ENCODE assay signal across 8 mouse cellular contexts in genomic region chr2:122739023-122739422, GRCm38 (mm10). TPM values are rescaled to one million over a fixed set of nuclear protein-coding genes. Genes with fewer than 3 reads are reported as not detected.
DNase-seq lines count a peak whose midpoint lies in the region; ATAC-seq and TF ChIP-seq lines count a peak whose summit lies in the region.

No protein-coding gene starts in this region.

- WGBS in heart, embryonic 11.5 days (ENCODE audit: insufficient replicate concordance): 35% methylated on average over 7 of the region's 7 CpGs
- WGBS in forebrain, embryonic 13.5 days: 35% methylated on average over 7 of the region's 7 CpGs
- 22% methylated on average over 7 of the region's 7 CpGs for WGBS in liver, embryonic 14.5 days (ENCODE audit: insufficient replicate concordance)

- no peak for TF ChIP-seq RAD21 in CH12.LX (IDR thresholded peaks at IDR 0.05; ENCODE audit: low read depth, low read length)

- no peaks in the 10 kb centered on the region for H3K9me3 ChIP-seq in heart, embryonic 11.5 days (replicated peaks; ENCODE audit: control insufficient read depth, low read length)
- no peaks in the 10 kb centered on the region for H3K9me3 ChIP-seq in CH12.LX (replicated peaks; ENCODE audit: low read length)
- H3K9me3 ChIP-seq in forebrain, embryonic 13.5 days (replicated peaks): no peaks in the 10 kb centered on the region
- H3K9me3 ChIP-seq in liver, embryonic 14.5 days (ENCODE audit: control insufficient read depth, low read length): no peaks in the 10 kb centered on the region

- no peak for ATAC-seq in heart, embryonic 11.5 days (replicated peaks; ENCODE audit: insufficient number of reproducible peaks, low FRiP score, low TSS enrichment)
- ATAC-seq in forebrain, embryonic 13.5 days: no peak
- no peak for ATAC-seq in liver, embryonic 14.5 days (ENCODE audit: insufficient read depth)

- TF ChIP-seq CTCF in CH12.LX (conservative IDR thresholded peaks at IDR 0.05 in 1 of 2, IDR thresholded peaks at IDR 0.05 in 1 of 2; ENCODE audit: low read depth in 2 of 2, low read length in 2 of 2): no peak
- no peak for TF ChIP-seq CTCF in liver, embryonic 14.5 days (IDR thresholded peaks at IDR 0.05; ENCODE audit: low read depth)

- peaks cover 3% of the 10 kb centered on the region for H3K4me1 ChIP-seq in heart, embryonic 11.5 days (ENCODE audit: control insufficient read depth, insufficient read depth, low read length)
- peaks cover 7 to 30% of the 10 kb centered on the region in 2 experiments; a peak in 3 of 4 replicates for H3K4me1 ChIP-seq in CH12.LX (ENCODE audit: control insufficient read depth in 1 of 2, insufficient read depth in 2 of 2)
- H3K4me1 ChIP-seq in forebrain, embryonic 13.5 days: peaks cover 12% of the 10 kb centered on the region
- H3K4me1 ChIP-seq in liver, embryonic 14.5 days (replicated peaks; ENCODE audit: control insufficient read depth in 2 of 2, insufficient read depth in 2 of 2, low read length in 1 of 2): peaks cover 5 to 6% of the 10 kb centered on the region in 2 experiments

- no peak for DNase-seq in heart, postnatal 14 days
- no peak for DNase-seq in CH12.LX (ENCODE audit: extremely low read depth)
- no peak for DNase-seq in liver, embryonic 14.5 days (ENCODE audit: low read depth in 3 of 3, low spot score in 3 of 3)
- no peak for DNase-seq in adrenal gland, adult 8-10 months
- no peak for DNase-seq in urinary bladder, postnatal 10 days (ENCODE audit: low spot score)
- DNase-seq in thymus, postnatal 10 days (ENCODE audit: low spot score in 2 of 2): no peak

- peak overlapping the region; percentile 92 for H3K4me3 ChIP-seq in heart, embryonic 11.5 days (ENCODE audit: low read depth, low read length)
- peak overlapping the region; percentile 70 to 95 (median 92) for H3K4me3 ChIP-seq in CH12.LX (replicated peaks in 1 of 3; ENCODE audit: low read depth in 2 of 3, low read length in 2 of 3, poor library complexity in 1 of 3)
- peak overlapping the region; percentile 84 for H3K4me3 ChIP-seq in forebrain, embryonic 13.5 days
- peak overlapping the region; percentile 73 to 79 for H3K4me3 ChIP-seq in liver, embryonic 14.5 days (ENCODE audit: insufficient read depth in 1 of 2, low read depth in 2 of 2, low read length in 2 of 2)

- peak overlapping the region; percentile 98 for H3K9ac ChIP-seq in heart, embryonic 11.5 days (ENCODE audit: low read depth, low read length)
- H3K9ac ChIP-seq in CH12.LX (ENCODE audit: insufficient read depth, low read depth): peak overlapping the region; percentile 47
- peak overlapping the region; percentile 93 for H3K9ac ChIP-seq in forebrain, embryonic 13.5 days
- H3K9ac ChIP-seq in liver, embryonic 14.5 days (replicated peaks): peak overlapping the region; percentile 82

- peaks cover 6% of the 10 kb centered on the region; the same call in 1 of the 2 replicates for H3K79me2 ChIP-seq in CH12.LX (replicated peaks; ENCODE audit: control insufficient read depth, extremely low read depth, insufficient read depth, poor library complexity, severe bottlenecking)

- H3K36me3 ChIP-seq in heart, embryonic 11.5 days (ENCODE audit: control insufficient read depth, insufficient read depth, low read length): no peaks in the 10 kb centered on the region
- peaks cover 10 to 24% of the 10 kb centered on the region in 2 experiments for H3K36me3 ChIP-seq in CH12.LX (replicated peaks in 1 of 2; ENCODE audit: control insufficient read depth in 1 of 2, insufficient read depth in 1 of 2, low read length in 1 of 2)
- H3K36me3 ChIP-seq in forebrain, embryonic 13.5 days (ENCODE audit: poor library complexity, severe bottlenecking): peaks cover 7% of the 10 kb centered on the region
- H3K36me3 ChIP-seq in liver, embryonic 14.5 days (replicated peaks; ENCODE audit: control insufficient read depth, insufficient read depth, low read depth): no peaks in the 10 kb centered on the region

- H3K4me2 ChIP-seq in heart, embryonic 11.5 days: peak overlapping the region; percentile 88
- H3K4me2 ChIP-seq in CH12.LX (ENCODE audit: insufficient read depth, low read depth, poor library complexity, severe bottlenecking): peak overlapping the region; percentile 100
- peak overlapping the region; percentile 66 for H3K4me2 ChIP-seq in forebrain, embryonic 13.5 days
- peak overlapping the region; percentile 81 for H3K4me2 ChIP-seq in liver, embryonic 14.5 days (ENCODE audit: low read depth)

- TF ChIP-seq POLR2A in CH12.LX (IDR thresholded peaks at IDR 0.05; ENCODE audit: low read depth, low read length): no peak

- dilution Hi-C loops in CH12.LX (cut with MboI; ENCODE audit: extremely low pct_ligation_motif_present, extremely low pct_unique_long_range_greater_than_20kb, low sequenced_read_pairs): no loop called here

- in situ Hi-C loops in CH12.LX (cut with MboI; ENCODE audit: low pct_ligation_motif_present, low pct_unique_long_range_greater_than_20kb, low sequenced_read_pairs): no loop called here

- H3K27ac ChIP-seq in heart, embryonic 11.5 days (ENCODE audit: low read depth, low read length): peak overlapping the region; percentile 83; the same call in 1 of the 2 replicates
- no peak overlapping the region for H3K27ac ChIP-seq in CH12.LX (ENCODE audit: insufficient read depth, low read depth)
- no peak overlapping the region for H3K27ac ChIP-seq in forebrain, embryonic 13.5 days
- no peak overlapping the region for H3K27ac ChIP-seq in liver, embryonic 14.5 days

- peaks cover 5% of the 10 kb centered on the region for H3K27me3 ChIP-seq in heart, embryonic 11.5 days (ENCODE audit: control insufficient read depth, insufficient read depth, low read length)
- no peaks in the 10 kb centered on the region for H3K27me3 ChIP-seq in CH12.LX (replicated peaks)
- peaks cover 13% of the 10 kb centered on the region for H3K27me3 ChIP-seq in forebrain, embryonic 13.5 days
- no peaks in the 10 kb centered on the region; the same call in 1 of the 2 replicates for H3K27me3 ChIP-seq in liver, embryonic 14.5 days (ENCODE audit: control insufficient read depth, insufficient read depth, low read length)

- intact Hi-C loops in heart, postnatal 14 days (cut with DNase I): loop anchor here (2.0 kb wide), 1 partner anchor 36 kb away; the partner anchor contains the start of gene Slc30a4

- no peak for TF ChIP-seq EP300 in CH12.LX (IDR thresholded peaks at IDR 0.05; ENCODE audit: low read length)
- TF ChIP-seq EP300 in liver, embryonic 14.5 days (IDR thresholded peaks at IDR 0.05; ENCODE audit: low read depth): no peak

TF ChIP-seq in CH12.LX, 34 proteins besides CTCF, POLR2A, EP300 and RAD21 (continues in another document):
- TF ChIP-seq IRF4 (IDR thresholded peaks at IDR 0.05; ENCODE audit: low read depth, low read length) (no peak), NELFE (IDR thresholded peaks at IDR 0.05; ENCODE audit: low read depth, low read length) (no peak), ZC3H11A (IDR thresholded peaks at IDR 0.05; ENCODE audit: low read depth, low read length) (no peak), HCFC1 (IDR thresholded peaks at IDR 0.05; ENCODE audit: low read depth, low read length) (no peak), ZNF384 (IDR thresholded peaks at IDR 0.05; ENCODE audit: low read depth, low read length) (no peak), UBTF (IDR thresholded peaks at IDR 0.05; ENCODE audit: low read depth, low read length) (no peak), E2F4 (IDR thresholded peaks at IDR 0.05; ENCODE audit: insufficient replicate concordance, low read depth, low read length) (no peak), POLR2AphosphoS2 (IDR thresholded peaks at IDR 0.05; ENCODE audit: low read depth, low read length) (no peak), CHD1 (IDR thresholded peaks at IDR 0.05; ENCODE audit: low read depth, low read length) (no peak), MAX (IDR thresholded peaks at IDR 0.05; ENCODE audit: low read length) (no peak), JUN (IDR thresholded peaks at IDR 0.05; ENCODE audit: insufficient read depth, low read depth, low read length) (no peak), MYC (IDR thresholded peaks at IDR 0.05; ENCODE audit: low read depth, low read length) (no peak), ELF1 (IDR thresholded peaks at IDR 0.05; ENCODE audit: low read depth, low read length) (no peak), GABPA (IDR thresholded peaks at IDR 0.05; ENCODE audit: insufficient replicate concordance, low read depth, low read length) (no peak), MEF2A (IDR thresholded peaks at IDR 0.05; ENCODE audit: borderline replicate concordance, low read depth, low read length) (no peak)

RNA-seq across cellular contexts. Expression of gene Bloc1s6, which starts 0.7 kb away (rescaled TPM):
- polyA plus RNA-seq in heart, embryonic 11.5 days (2014; fragmentation: Nextera tagmentation; extraction: Ambion mirVana): 39.9 and 44.1 TPM in 2 replicates
- total RNA-seq in heart, postnatal 14 days (2021): 10 to 100 TPM; 16.0 to 17.3 TPM
- total RNA-seq in CH12.LX (2012; rRNA removed) (23.4 and 25.5 TPM in 2 replicates), CH12.LX (2014; rRNA removed) (53.4 and 60.3 TPM in 2 replicates)
- polyA plus RNA-seq in CH12.LX (2012; ENCODE audit: insufficient read length, low read depth): 42.0 and 42.3 TPM in 2 replicates
- 84.9 and 88.8 TPM in 2 replicates for polyA plus RNA-seq in forebrain, embryonic 13.5 days (2015; fragmentation: Nextera tagmentation; extraction: Ambion mirVana)
- 7.8 and 10.1 TPM in 2 replicates for polyA plus RNA-seq in liver, embryonic 14.5 days (2012; rRNA removed)
- polyA plus RNA-seq in liver, embryonic 14.5 days (2014; fragmentation: Nextera tagmentation; extraction: Ambion mirVana): 15.1 and 15.9 TPM in 2 replicates
- 10 to 100 TPM; 30.2 to 38.8 (median 32.1) TPM for total RNA-seq in adrenal gland, adult 8-10 months (2022)

RNA-seq across cellular contexts. Expression of gene Sqor, which starts 26.0 kb away (rescaled TPM):
- 3.0 and 4.1 TPM in 2 replicates for polyA plus RNA-seq in heart, embryonic 11.5 days (2014; fragmentation: Nextera tagmentation; extraction: Ambion mirVana)
- total RNA-seq in heart, postnatal 14 days (2021): 10 to 100 TPM; 19.7 to 30.0 TPM
- total RNA-seq in CH12.LX (2012; rRNA removed) (0.50 and 0.85 TPM in 2 replicates), CH12.LX (2014; rRNA removed) (not detected in 2 replicates)
- polyA plus RNA-seq in CH12.LX (2012; ENCODE audit: insufficient read length, low read depth): not detected in 2 replicates
- 2.3 and 5.6 TPM in 2 replicates for polyA plus RNA-seq in forebrain, embryonic 13.5 days (2015; fragmentation: Nextera tagmentation; extraction: Ambion mirVana)
- polyA plus RNA-seq in liver, embryonic 14.5 days (2012; rRNA removed): 1.1 and 1.7 TPM in 2 replicates
- 3.9 and 4.0 TPM in 2 replicates for polyA plus RNA-seq in liver, embryonic 14.5 days (2014; fragmentation: Nextera tagmentation; extraction: Ambion mirVana)
- 10 to 100 TPM; 77.7 to 98.6 (median 87.0) TPM for total RNA-seq in adrenal gland, adult 8-10 months (2022)

RNA-seq across cellular contexts. Expression of gene Slc30a4, which starts 36.6 kb away (rescaled TPM):
- polyA plus RNA-seq in heart, embryonic 11.5 days (2014; fragmentation: Nextera tagmentation; extraction: Ambion mirVana): 7.0 and 9.9 TPM in 2 replicates
- 10 to 100 TPM; 10.7 to 11.4 TPM for total RNA-seq in heart, postnatal 14 days (2021)
- total RNA-seq in CH12.LX (2012; rRNA removed): 10.5 and 11.4 TPM in 2 replicates
- 20.5 and 23.6 TPM in 2 replicates for total RNA-seq in CH12.LX (2014; rRNA removed)
- polyA plus RNA-seq in CH12.LX (2012; ENCODE audit: insufficient read length, low read depth): 7.8 and 9.0 TPM in 2 replicates
- polyA plus RNA-seq in forebrain, embryonic 13.5 days (2015; fragmentation: Nextera tagmentation; extraction: Ambion mirVana): 4.4 and 4.7 TPM in 2 replicates
- 0.74 and 0.81 TPM in 2 replicates for polyA plus RNA-seq in liver, embryonic 14.5 days (2012; rRNA removed)
- polyA plus RNA-seq in liver, embryonic 14.5 days (2014; fragmentation: Nextera tagmentation; extraction: Ambion mirVana): 1.0 and 1.5 TPM in 2 replicates
- total RNA-seq in adrenal gland, adult 8-10 months (2022): 10 to 100 TPM; 30.6 to 35.3 (median 33.9) TPM

Comparison
In these comparisons a context has a peak if more than half of its experiments do, and no peak if none do; other contexts are left out.
1. H3K9ac ChIP-seq: peak in every context shown above with its lines; median percentile 98 in heart, embryonic 11.5 days; 93 in forebrain, embryonic 13.5 days; 82 in liver, embryonic 14.5 days; 47 in CH12.LX.